Comparison of ENCODE assay signal across 9 mouse cellular contexts in the genomic region with DNA sequence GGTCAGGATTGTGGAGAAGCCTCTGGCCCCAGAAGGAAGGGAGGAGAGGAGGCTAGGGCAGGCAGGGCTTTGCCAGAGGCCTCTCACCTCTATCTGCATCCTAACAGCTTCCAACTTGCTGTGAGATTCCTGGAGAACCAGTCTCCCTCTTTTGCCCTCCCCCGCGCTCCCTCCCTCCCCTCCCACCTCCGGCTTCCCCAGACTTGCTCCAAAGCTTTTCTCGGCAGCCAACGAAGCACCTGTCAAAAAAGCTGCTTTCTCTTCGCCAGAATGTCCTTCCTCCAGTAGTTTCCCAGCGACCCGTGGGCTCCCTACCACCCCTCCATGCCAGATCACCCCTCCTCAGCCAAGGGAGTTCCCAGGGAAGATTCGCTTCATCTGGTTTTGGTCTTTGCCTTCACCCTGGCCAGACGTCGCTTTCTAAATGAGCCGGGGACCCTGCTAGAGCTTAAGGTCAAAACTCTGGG. TPM values are rescaled to one million over a fixed set of nuclear protein-coding genes. Genes with fewer than 3 reads are reported as not detected.
DNase-seq lines count a peak whose midpoint lies in the region; ATAC-seq lines count a peak whose summit lies in the region.
"Had no signal": no experiment of that assay in that cellular context is flagged by ENCODE, and none has a peak within 500 bp of the region (broad histone marks: within the 10 kb centered on the region; RNA-seq: fewer than 3 reads in every experiment).

No protein-coding gene starts in this region.

- peak; percentile 42 for DNase-seq in right cerebral cortex, adult 18-20 months
- no peak for DNase-seq in right cerebral cortex, postnatal 14 days
- DNase-seq in hindbrain, embryonic 10.5 days (ENCODE audit: low spot score), result no peak
- no peak for DNase-seq in cerebellum, adult 18-20 months
- no peak for DNase-seq in frontal cortex, postnatal 25 days (ENCODE audit: low spot score in 2 of 2)
- DNase-seq in spleen, postnatal 36 days (ENCODE audit: low spot score in 2 of 2), result no peak

- peak overlapping the region; percentile 79 for H3K9ac ChIP-seq in limb, embryonic 13.5 days
- H3K9ac ChIP-seq in stomach, embryonic 16.5 days (ENCODE audit: low read length), result peak overlapping the region; percentile 82

- H3K36me3 ChIP-seq in hindbrain, embryonic 10.5 days, result no peaks in the 10 kb centered on the region
- no peaks in the 10 kb centered on the region for H3K36me3 ChIP-seq in limb, embryonic 13.5 days
- H3K36me3 ChIP-seq in stomach, embryonic 16.5 days (ENCODE audit: control insufficient read depth, insufficient read depth, low read length), result no peaks in the 10 kb centered on the region

- peak overlapping the region; percentile 86 for H3K4me3 ChIP-seq in hindbrain, embryonic 10.5 days
- H3K4me3 ChIP-seq in limb, embryonic 13.5 days, result peak overlapping the region; percentile 72
- peak overlapping the region; percentile 77 for H3K4me3 ChIP-seq in stomach, embryonic 16.5 days (replicated peaks; ENCODE audit: low read length)

- no peaks in the 10 kb centered on the region for H3K9me3 ChIP-seq in hindbrain, embryonic 10.5 days
- no peaks in the 10 kb centered on the region for H3K9me3 ChIP-seq in limb, embryonic 13.5 days
- no peaks in the 10 kb centered on the region for H3K9me3 ChIP-seq in stomach, embryonic 16.5 days (replicated peaks; ENCODE audit: control insufficient read depth, low read length)

- peaks cover 66% of the 10 kb centered on the region for H3K4me1 ChIP-seq in hindbrain, embryonic 10.5 days (replicated peaks)
- peaks cover 10% of the 10 kb centered on the region for H3K4me1 ChIP-seq in limb, embryonic 13.5 days
- H3K4me1 ChIP-seq in stomach, embryonic 16.5 days (ENCODE audit: control insufficient read depth, insufficient read depth, low read length), result peaks cover 9% of the 10 kb centered on the region; the same call in 1 of the 2 replicates

- peak overlapping the region; percentile 90 for H3K4me2 ChIP-seq in limb, embryonic 13.5 days (replicated peaks)
- H3K4me2 ChIP-seq in stomach, embryonic 16.5 days (ENCODE audit: low read depth, low read length), result peak overlapping the region; percentile 83

- ATAC-seq in limb, embryonic 13.5 days (ENCODE audit: low FRiP score, low read depth), result no peak
- ATAC-seq in stomach, embryonic 16.5 days (ENCODE audit: insufficient read depth, low FRiP score), result no peak

- WGBS in hindbrain, embryonic 10.5 days, result under 1% methylated on average over 12 of the region's 12 CpGs
- WGBS in limb, embryonic 13.5 days, result 1% methylated on average over 12 of the region's 12 CpGs
- WGBS in stomach, embryonic 16.5 days, result 1% methylated on average over 12 of the region's 12 CpGs

- peak overlapping the region; percentile 91 for H3K27ac ChIP-seq in hindbrain, embryonic 10.5 days
- H3K27ac ChIP-seq in limb, embryonic 13.5 days, result no peak overlapping the region
- H3K27ac ChIP-seq in stomach, embryonic 16.5 days (ENCODE audit: low read length), result peak overlapping the region; percentile 70
- H3K27ac ChIP-seq: macrophage had no signal

- H3K27me3 ChIP-seq in hindbrain, embryonic 10.5 days (ENCODE audit: insufficient read depth, poor library complexity, severe bottlenecking), result peaks cover 43% of the 10 kb centered on the region
- H3K27me3 ChIP-seq in limb, embryonic 13.5 days, result peaks cover 66% of the 10 kb centered on the region
- H3K27me3 ChIP-seq in stomach, embryonic 16.5 days (ENCODE audit: control insufficient read depth, insufficient read depth, low read length), result peaks cover 9% of the 10 kb centered on the region

RNA-seq across cellular contexts. Expression of a gene that starts 1.0 kb away (rescaled TPM):
- polyA plus RNA-seq in hindbrain, embryonic 10.5 days (2016; fragmentation: Nextera tagmentation; extraction: Ambion mirVana), result 3.9 and 4.9 TPM in 2 replicates
- 3.1 and 4.6 TPM in 2 replicates for polyA plus RNA-seq in limb, embryonic 13.5 days (2015; fragmentation: Nextera tagmentation; extraction: Ambion mirVana)
- polyA plus RNA-seq in stomach, embryonic 16.5 days (2015; fragmentation: Nextera tagmentation; extraction: Ambion mirVana), result 5.0 and 5.8 TPM in 2 replicates
